Mouse (Mus musculus) cerebellum, adult 9-11 months (tissue): ENCODE data around the gene Nup153.

Experiments used
- DNase-seq: peaks from one replicate; pipeline ENCODE4 v3.0.0; 2022

Nup153 gene

DNA sequence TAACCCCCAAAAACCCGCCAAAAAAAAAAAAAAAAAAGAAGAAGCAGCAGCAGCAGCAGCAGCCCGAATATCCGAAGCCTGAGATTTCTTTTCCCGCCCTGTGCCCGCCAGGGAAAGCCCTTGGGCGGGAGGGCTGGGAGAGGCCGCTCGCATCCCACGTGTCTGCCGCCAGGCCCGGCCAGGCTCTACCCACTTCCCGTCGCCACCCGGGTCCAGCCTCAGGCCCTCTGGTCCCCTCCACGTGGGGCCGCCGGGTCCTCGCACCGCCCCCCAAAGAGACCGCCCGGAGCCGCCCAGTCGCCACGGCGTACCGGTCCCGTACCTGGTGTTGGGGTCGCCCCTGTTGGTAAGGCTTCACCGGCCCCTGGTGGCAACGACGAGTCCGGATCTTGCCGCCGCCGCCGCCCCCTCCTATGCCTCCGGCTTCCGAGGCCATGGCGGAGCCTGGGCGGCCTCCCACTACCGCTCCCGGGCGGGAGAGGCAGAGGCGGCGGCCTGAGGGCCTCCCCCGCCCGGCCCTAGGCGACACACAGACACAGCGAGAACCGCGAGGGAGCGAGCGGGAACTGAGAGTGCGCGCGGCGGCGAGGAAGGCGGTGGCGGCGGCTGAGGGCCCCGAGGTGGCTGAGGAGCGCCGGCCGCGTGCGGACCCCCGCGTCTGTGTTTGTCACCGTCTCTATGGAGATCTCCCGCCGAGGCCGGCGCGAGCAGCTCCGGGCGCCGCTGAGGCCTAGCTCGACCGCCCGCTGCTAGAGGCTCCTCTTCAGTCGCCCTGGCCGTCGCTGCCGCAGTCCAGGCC, 503 bp downstream of the Nup153 start:
- DNase-seq = peak; percentile 77

DNA sequence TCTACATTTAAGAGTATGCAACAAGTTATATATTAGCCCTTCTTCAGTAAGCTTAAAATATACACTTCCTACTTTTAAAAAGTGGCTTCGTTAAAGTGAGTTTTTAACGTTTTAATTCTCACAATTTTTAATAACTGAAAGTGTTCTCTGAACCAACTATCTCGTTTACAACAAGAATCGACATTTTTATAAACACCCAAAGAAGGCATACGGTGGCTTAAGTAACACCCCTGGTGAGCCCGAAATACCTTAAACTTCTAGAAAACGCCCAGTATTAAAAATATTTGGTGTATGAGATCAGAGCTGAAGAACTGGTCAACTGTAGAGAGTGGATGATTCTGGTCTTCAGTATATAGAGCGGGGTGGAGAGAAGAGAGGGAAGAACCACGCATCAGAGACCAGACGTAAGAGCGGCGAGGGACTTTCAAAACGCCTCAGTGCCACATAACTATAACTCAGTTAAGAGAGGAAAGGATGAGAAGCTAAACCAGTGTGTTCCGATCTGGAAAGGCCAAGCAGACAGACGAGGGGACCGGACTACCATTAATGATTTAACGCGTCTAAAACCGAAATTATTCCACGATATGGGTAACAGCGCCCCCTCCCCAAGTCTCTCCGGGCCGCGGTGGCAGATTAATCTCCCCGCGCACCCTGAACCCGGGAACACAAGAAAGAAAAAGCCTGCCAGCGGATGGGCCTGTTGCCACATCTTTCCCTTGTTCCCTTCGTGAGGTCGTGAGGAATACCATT, 1.3 kb downstream of the Nup153 start:
- DNase-seq = no peak

DNA sequence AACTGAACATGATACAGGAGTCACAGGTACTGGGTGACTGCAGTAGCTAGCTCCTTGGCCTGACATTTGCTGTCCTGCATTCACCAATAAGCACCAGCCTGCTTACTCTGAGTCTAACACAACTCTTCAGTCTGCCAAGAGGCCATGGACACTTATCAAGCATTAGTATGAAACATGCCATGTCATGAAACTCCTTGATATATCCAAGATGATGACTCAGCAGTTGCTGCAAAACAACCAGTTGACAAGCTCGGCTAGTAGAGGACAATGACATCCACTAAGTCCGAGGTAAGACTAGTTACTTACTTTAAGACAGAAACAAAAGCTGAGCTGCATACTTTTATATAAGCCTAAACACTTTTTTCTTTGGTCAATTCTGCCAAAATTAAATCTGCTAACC, 2.5 kb downstream of the Nup153 start:
- DNase-seq = no peak

DNA sequence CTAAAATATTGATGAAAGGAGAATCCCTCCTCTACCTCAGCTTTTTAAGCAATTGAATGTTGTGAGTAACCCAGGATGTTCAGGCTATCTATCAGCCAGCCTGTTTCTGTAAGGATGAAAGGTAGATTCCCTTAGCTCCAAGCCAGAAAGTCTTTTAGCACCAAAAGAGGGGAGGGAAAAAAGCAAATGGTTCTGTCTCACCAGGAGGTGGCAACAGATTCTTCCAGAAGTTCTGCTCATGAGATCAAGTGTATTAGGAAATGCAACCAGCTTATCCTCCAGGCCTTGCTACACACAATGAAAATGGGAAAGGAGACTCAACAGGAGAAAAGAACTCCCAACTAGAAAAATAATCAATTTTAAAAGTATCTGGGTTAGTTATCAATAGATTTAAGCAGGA, 3.4 kb downstream of the Nup153 start:
- no peak for DNase-seq

DNA sequence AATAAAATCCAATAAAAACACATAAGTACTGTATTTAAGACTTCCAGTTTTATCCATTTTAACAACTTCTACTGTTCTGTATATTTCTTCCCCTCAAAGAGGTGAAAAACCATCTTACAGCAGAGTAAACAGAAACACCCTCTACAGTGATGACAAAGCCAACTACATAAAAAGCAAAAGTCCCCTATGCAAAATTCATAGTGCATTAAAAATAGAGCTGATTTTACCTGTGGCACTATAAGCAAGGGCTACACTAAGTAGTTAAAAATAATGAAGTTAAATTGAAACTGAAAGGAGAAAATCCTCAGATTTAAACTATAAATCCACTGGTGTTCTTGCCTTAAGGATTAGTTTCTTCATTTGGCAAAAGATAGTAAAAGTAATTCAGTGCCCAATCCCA, 6.7 kb downstream of the Nup153 start:
- DNase-seq = no peak

DNA sequence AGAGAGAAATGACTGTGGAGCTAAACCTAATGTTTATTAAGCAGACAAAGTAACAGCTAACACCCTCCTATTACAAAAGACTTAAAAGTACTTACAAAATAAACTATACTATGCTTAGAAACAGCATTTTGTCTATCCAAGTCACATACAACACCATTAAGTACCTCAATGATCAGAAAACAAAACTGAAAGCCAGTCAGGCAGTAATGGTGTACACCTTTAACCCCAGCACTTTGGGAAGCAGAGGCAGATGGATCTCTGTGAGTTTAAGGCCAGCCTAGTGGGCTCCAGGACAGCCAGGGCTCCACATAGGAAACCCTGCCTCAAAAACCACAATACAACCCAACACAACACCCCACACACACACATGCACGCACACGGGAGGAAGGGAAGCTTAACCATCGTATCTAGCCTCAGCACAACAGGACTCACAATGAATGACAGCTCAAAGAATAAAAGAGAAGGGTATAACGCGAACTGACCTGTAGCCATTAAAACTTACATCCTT, 8.8 kb downstream of the Nup153 start:
- no peak for DNase-seq

DNA sequence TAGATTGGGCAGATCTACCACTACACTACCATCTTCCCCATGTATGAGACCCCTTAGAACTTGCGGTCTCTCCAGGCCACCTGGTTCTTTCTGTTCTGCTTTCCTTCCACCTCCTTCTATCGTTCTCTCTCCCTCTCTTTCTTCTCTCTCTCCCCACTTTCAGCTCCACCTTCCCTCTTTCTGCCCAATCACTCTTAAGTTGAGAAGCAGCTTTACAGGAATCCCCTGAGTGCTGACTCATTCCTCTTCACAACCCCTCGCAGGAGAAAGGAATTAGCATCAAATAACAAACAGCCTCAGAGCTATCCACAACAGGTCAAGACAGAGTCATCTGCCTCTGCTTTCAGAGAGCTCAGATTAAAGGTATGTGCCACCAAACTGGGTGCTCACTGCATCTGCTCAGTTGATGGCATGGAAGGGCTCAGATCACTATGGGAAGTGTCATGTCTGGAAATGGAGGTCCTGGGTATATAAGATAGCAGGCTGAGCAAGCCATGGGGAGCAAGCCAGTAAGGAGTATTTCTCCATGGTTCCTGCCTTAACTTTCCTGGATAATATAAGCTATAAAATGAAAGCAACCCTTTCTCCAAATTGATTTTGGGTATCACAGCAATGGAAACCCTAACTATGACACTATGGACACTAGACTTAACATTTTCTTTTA, 11.6 kb downstream of the Nup153 start:
- DNase-seq = no peak

DNA sequence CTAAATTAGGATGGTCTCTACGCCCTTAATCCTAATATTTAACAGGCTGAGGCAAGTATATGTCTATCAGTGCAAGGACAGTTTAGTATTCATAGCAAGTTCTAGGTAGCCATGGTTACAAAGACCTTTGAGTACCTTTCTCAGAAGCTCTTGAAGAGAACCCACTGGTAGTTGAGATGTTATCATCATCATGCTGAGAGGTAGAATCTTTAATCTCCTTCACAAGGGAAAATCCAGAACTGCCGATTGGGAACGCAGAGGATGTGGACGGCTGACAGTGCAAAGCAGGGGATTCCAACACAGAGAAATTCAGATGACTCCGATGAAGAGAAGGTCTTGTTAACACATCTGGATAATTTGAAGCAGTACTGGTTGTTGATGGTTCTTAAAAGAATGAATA, 14.3 kb downstream of the Nup153 start:
- DNase-seq = no peak

DNA sequence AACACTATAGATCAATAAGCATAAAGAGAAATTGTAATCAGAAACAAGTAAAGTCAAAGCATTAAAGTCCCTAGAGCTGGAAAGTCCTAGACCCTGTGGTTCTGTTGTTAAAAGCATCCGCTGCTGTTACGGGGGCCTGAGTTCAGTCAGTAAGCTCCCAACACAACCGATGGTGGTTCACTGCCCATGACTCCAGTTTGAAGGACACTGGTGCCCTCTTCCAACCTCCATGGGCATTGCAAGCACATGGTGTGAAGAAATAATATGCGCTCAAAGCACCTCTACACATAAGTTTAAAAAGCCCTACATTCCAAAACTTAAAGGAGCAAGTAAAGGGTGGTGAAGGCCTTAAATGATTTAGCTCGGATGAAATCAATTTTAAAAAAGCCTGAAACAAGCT, 24.6 kb downstream of the Nup153 start:
- DNase-seq = no peak

DNA sequence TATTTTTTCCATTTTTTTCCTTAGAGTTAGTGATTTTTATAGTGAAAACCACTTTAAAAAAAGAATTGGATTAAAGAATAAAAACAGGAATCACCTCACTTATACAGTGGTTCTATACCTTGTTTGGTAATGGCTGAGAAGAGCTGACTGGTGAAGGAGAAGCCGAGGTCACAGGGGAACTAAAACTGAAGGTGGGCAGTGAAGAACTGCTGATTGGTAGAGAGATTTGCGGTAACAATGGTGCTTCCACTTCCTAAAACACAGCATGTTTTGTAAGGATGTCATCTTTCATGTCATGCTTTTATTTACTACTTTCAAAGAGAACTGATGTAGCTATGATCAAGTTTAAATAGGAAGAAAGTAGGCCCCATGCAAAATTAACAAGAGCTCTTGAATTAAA, 26.3 kb downstream of the Nup153 start:
- no peak for DNase-seq

DNA sequence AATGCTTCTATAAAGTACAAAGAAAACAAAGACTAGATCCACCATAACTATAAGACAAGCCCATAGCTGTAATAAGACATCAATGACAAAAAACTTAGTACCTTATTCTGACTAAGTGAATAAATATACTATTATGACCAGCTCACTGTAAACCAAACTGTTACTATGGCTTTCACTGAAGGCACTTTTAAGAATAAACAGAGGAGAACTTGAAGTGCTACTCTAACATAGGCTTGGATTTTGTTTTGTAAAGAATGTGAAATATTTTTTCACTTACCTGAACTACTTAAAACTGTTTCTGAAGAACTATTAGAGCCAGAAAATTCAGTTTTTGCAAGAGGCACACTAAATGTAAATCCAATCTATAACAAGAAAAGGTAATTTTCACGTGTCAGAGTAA, 28.4 kb downstream of the Nup153 start:
- no peak for DNase-seq

DNA sequence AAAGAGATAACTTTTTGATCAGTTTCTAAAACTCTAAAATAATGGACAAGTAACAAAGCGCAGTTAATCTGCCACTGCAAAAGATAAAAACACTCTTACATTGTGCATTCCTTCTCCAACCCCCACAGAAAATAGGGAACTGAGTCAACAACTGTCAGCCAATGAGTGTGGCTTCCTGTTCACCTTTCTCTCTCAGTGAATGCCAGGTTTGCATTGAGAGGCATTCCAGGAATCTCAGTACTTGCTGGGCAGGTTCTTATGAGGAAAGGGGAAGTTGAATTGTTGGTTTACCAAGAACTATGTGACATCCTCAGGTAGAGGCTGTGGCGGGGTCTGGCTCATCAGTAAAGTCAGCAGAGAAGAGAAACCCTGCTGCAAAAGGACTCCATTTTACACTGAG, 31.0 kb downstream of the Nup153 start:
- DNase-seq = no peak

DNA sequence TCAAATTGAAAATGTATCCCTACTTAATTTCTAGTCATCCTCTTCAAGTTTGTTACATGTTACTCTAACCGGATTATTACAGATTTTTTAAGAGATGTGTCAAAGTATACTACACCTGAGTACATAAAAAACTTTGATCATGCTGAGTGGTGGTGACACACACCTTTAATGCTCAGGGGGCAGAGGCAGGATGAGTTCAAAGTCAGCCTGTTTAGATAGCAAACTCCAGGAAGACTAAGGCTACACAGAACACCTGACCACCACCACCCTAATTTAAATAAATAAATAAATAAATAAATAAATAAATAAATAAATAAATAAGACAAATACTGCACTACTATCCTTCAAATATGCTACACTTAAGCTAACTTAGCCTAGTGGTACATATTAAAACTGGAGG, 31.8 kb downstream of the Nup153 start:
- no peak for DNase-seq

DNA sequence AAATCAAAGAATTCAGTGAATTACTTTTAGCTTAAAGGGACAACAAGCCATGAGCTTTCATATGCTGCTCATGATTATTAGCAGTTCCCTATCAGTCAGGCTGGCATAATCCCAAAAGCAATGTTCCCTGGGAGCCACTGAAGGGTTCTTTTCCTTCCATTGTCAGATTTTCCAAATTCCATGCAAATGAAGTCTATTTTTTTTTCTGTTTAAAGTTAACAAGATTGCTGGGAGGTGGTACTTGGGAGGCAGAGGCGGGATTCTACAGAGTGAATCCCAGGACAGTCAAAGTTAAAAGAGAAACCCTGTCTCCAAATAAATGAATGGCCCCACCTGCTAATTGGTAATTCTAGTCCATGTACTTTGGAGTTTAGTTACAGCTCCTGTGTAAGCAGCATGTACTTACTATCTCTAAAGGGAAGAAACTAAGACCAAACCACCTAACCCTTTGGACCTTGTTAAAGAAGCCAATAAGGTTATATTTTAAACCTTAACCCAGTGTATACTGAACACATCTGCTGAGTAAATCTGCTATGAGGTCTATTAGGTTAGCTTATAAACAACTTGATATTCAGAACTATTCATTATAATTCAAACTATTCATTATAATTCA, 32.3 kb downstream of the Nup153 start:
- DNase-seq = no peak

DNA sequence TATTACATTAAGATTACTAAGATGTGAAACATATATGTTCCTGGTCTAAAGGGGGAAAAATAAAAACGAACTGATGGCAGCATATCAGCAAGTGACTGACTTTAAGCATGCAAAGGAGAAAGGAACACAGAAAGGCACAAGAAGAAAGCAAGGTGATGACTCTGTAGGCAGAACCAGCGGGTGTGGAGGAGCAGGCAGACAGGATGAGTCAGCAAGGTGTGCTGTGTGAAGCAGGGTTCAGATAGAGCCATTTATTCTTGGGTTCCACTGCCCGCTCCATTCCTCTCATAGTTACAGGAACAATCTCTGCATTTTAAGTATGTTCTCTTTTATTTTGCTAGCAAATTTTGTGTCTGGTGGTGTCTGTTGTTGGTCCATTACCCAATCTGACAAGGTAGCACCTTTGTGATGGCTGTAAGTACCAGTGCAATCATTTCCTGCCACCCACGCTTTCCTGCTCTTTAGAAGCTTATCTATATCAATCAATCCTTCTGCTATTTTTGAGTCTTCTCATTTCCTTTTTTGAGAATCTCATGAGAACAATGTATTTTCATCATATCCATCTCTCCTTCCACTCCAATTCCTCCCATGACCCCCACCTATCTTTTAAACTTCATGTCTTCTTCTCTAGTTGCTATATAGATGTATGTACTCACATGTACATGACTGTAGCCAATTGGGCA, 37.0 kb downstream of the Nup153 start:
- DNase-seq = no peak

DNA sequence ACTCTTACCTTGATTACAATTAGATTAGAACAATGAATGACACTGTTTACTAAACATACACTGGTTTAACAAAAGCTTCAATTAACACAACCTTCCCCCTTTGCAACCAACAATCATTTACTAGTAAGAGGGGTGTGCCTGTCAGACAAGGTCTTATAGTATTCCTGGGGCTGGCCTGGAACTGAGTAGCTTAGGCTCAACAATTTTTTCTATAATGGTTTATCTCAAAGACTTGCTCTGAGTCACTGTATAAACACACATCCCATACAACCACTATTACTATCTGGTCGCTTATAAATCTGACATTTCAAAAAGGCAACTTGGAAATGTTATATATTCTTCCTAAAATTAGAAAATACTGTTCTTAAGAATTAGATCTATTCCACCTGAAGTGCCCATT, 44.4 kb downstream of the Nup153 start:
- no peak for DNase-seq

DNA sequence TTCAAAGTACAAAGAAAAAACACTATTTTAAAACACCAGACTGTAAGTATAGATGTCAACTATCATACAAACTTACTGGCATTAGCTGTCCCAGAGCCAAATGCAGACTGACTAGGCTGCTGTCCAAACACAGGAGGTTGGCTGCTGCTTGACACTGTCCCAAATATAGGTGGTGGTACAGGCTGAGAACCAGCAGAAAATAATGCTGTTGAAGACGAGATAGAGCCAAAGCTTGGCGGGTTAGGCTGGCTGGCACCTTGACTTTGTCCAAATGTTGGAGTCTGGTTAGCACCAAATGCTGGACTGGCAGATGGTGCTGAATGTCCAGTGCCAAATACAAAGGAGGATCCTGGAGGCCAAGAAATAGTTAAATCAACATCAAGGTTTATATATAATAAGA, 44.8 kb downstream of the Nup153 start:
- peak; percentile 62 for DNase-seq

DNA sequence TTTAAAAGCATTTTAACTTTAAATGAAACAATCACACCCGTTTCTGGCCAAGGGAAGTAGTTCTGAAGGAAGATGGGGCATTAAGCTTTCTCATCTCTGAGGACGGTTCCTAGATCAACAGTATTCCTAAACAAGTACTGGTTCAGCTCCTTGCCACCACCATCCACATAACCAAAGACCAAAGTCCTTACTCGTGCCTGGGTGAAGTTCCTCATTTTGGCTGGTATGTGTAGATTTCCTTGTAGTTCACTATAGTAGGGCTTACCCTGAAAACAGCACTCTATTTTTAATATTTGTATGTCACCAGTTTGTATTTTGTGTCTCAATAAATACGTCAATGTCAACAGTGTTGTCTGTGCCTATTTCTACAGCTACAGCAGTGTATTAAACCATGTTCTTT, 50.0 kb downstream of the Nup153 start:
- no peak for DNase-seq

DNA sequence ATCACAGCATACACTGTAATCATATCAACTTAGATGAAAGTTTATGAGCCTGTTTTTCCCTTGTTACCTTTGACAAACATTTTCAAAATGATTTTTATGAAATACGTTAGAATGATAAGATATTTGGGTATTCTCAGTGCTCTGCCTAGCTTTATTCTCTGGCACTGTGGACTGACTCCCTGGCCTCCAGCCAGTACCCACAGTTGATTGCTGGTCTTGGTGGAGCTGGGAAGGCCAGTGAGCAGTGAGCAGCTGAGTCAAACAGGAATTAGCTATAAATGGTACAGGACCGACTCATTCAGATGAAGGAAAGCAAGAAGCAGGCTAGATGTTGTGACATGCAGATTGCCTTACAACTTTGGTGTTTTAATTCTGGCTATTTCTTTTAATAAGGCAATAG, 53.1 kb downstream of the Nup153 start:
- DNase-seq = no peak

DNA sequence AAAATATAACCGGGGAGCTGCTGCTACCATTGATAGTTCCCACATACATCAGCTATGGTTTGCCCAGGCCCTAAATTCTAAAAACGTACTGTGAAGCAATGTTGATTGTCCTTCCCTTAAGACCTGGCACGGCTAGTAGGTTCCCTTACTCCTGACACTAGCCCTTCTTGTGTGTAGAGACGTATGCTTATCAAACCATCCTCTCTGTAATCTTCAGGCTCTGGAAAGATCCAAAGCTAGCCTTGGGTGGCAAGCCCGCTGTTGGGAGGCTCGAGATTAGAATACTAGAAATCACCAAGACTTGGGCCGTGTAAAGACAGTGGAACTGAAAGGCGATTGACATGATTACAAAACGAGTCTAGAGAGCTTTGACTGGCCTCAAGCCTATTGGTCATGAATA, 57.2 kb downstream of the Nup153 start:
- no peak for DNase-seq

DNA sequence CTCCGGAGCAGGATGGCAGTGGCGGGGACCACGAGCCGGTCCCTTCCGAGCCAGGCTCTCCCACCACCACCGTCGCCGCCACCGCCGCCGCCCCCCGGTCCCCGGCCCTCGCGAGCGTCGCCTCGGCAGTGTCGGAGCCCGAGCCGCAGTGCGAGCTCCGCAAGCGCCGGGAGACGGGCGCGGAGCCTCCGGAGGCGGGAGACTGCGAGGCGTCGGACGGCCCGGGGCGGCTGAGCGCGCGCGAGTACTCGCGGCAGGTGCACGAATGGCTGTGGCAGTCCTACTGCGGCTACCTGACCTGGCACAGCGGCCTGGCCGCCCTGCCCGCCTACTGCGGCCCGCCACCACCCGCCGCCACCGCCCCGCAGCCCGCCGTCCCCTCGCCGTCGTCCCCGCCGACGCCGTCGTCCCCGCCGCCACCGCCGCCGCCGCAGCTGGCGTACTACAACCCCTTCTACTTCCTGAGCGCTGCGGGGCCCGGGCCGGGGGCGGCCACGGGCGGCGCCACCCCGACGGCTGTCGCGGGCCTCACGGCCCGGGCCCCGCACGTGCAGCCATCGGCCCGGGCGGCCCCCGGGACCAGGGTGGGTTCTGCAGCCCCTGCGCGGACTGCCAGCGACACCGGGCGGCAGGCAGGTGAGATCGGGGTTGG, 58.0 kb downstream of the Nup153 start:
- peak; percentile 24 for DNase-seq

DNA sequence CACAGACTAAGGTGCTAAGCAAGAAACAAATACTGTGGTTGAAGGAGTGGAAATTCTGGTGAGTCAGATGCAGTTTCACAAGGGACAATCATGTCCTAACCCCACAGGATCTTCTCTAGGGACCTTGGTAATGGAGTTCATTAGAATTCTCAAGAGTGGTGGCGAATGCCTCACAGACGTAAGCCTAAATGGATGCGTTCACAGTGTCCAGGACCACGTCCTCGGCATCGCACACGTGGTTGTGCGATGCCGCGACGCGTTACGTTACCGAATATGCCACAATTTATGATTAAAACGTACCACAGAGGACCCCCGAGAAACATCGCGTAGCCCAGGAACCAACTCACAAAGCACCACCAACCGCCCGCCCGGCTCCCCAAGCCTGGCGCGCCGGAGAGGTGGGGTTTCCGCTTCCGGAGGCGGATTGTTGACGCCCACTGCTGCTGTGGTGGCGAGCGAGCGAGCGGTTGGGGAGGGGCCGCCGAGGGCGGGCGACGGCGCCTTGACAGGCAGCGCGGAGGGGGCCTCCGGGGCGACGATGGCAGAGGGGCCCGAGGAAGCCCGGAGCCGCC, 58.6 kb downstream of the Nup153 start, which contains the start of gene Fam8a1:
Gene Fam8a1, plus strand, starts transcription at position 475 of the 572 bp plus-strand sequence.
- DNase-seq = peak; percentile 86
